Mouse (Mus musculus): ENCODE data around the gene Gpank1. TPM values are rescaled to one million over a fixed set of nuclear protein-coding genes. Genes with fewer than 3 reads are reported as not detected.
"Not testable (repeated sequence)": the region's sequence is repeated elsewhere in the genome, so short reads cannot be mapped to it uniquely, and the experiment has no call there.

The Gpank1 gene
- polyA plus RNA-seq, 1 experiment from 2014 or later, result 22.4 TPM

DNA sequence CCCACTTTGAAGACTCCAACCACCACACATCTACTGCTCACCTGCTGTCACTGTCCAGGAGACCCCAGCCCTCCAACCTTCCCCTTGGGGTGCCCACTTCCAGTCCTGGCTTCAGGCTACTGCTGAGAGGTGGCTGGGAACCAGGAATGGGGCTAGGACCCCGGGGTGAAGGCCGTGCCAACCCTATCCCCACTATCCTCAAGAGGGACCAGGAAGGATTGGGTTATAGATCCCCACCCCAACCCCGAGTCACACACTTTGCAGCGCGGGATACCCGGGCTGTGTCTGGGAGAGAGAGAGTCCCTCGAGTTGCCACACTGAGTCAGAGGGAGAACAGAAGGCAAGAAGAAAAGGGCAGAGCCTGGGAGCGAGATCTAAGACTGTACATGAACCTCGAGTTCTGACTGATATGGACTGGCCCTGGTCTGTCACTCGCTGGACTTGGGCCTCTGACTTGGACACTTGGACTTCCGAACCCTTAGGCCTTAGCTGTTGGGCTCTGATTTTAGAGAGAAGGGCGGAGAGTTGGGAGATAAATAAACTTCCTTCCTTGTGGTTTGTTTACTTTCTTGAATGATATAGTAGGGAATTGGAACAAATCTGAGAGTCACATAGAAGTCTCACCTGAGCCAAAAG, 3.1 kb downstream of the Gpank1 start:
- H3K4me1 ChIP-seq, result peaks cover 66% of the 10 kb centered on the region
- ATAC-seq (ENCODE audit: low FRiP score); H3K27ac ChIP-seq (replicated peaks); H3K4me2 ChIP-seq; H3K4me3 ChIP-seq (replicated peaks); H3K9ac ChIP-seq (replicated peaks); H3K27me3 ChIP-seq (replicated peaks); H3K9me3 ChIP-seq (replicated peaks): not testable (repeated sequence)
- 93% methylated on average over 12 of the region's 12 CpGs for WGBS
- H3K36me3 ChIP-seq, result peaks cover 17% of the 10 kb centered on the region

GRCm38 (mm10) chr17:35125081-35125480, 3.8 kb downstream of the Gpank1 start:
- H3K4me2 ChIP-seq, result peak overlapping the region; percentile 78; the same call in 1 of the 2 replicates
- H3K36me3 ChIP-seq, result peaks cover 12% of the 10 kb centered on the region
- no peak for ATAC-seq (ENCODE audit: low FRiP score)
- WGBS, result 100% methylated on average over 1 of the region's 1 CpGs
- H3K27ac ChIP-seq (replicated peaks), result no peak overlapping the region
- peak overlapping the region; percentile 85; the same call in 1 of the 2 replicates for H3K9ac ChIP-seq (replicated peaks)
- H3K27me3 ChIP-seq (replicated peaks), result no peaks in the 10 kb centered on the region
- H3K4me1 ChIP-seq, result peaks cover 59% of the 10 kb centered on the region
- H3K4me3 ChIP-seq (replicated peaks), result no peak overlapping the region
- H3K9me3 ChIP-seq (replicated peaks), result no peaks in the 10 kb centered on the region

- no peak for ATAC-seq (ENCODE audit: low FRiP score)
- peaks cover 14% of the 10 kb centered on the region for H3K36me3 ChIP-seq
- peak overlapping the region; percentile 84 for H3K27ac ChIP-seq (replicated peaks)
- H3K9ac ChIP-seq (replicated peaks), result peak overlapping the region; percentile 85
- H3K9me3 ChIP-seq (replicated peaks), result no peaks in the 10 kb centered on the region
- WGBS, result 36% methylated on average over 6 of the region's 6 CpGs
- peak overlapping the region; percentile 78 for H3K4me2 ChIP-seq
- H3K4me3 ChIP-seq (replicated peaks), result peak overlapping the region; percentile 68
- no peaks in the 10 kb centered on the region for H3K27me3 ChIP-seq (replicated peaks)
- H3K4me1 ChIP-seq, result peaks cover 54% of the 10 kb centered on the region
These were observed 4.3 kb downstream of the Gpank1 start for GRCm38 (mm10) chr17:35125578-35125977.

GRCm38 (mm10) chr17:35126206-35126611, 5.0 kb downstream of the Gpank1 start, which contains the start of gene D17H6S53E:
Gene D17H6S53E, plus strand, starts transcription at chr17:35126373.
- H3K4me1 ChIP-seq, result peaks cover 53% of the 10 kb centered on the region
- peak; percentile 37; the same call in 1 of the 2 replicates for ATAC-seq (ENCODE audit: low FRiP score)
- under 1% methylated on average over 36 of the region's 36 CpGs for WGBS
- no peaks in the 10 kb centered on the region for H3K27me3 ChIP-seq (replicated peaks)
- H3K4me3 ChIP-seq (replicated peaks), result peak within 1 kb of the TSS; percentile 68
- H3K9me3 ChIP-seq (replicated peaks), result no peaks in the 10 kb centered on the region
- H3K36me3 ChIP-seq, result peaks cover 14% of the 10 kb centered on the region
- peak within 1 kb of the TSS; percentile 78 for H3K4me2 ChIP-seq
- H3K9ac ChIP-seq (replicated peaks), result peak within 1 kb of the TSS; percentile 85
- H3K27ac ChIP-seq (replicated peaks), result peak within 1 kb of the TSS; percentile 84

DNA sequence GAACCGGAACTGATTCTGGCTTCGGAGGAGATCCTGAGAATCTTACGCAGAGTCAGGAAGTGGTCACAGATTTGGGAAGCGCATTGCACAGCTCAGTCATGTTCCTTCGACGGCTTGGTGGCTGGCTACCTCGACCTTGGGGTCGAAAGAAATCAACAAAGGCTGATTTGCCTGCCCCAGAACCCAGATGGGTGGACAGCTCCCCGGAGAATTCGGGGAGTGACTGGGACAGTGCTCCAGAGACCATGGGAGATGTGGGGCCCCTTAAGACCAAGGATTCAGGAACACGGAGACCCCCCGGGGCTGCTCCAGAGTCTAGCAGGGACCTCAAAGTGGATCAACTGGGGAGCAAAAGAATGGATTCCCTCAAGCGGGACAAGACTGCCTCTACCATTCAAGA, 5.8 kb downstream of the Gpank1 start:
- no peak for ATAC-seq (ENCODE audit: low FRiP score)
- Histone ChIP-seq H3K4me1 (peaks cover 53% of the 10 kb centered on the region), H3K9ac (replicated peaks) (no peak overlapping the region; the same call in none of the 2 replicates), H3K4me3 (replicated peaks) (peak overlapping the region; percentile 68), H3K9me3 (replicated peaks) (no peaks in the 10 kb centered on the region), H3K27ac (replicated peaks) (no peak overlapping the region), H3K27me3 (replicated peaks) (no peaks in the 10 kb centered on the region), H3K36me3 (peaks cover 14% of the 10 kb centered on the region), H3K4me2 (peak overlapping the region; percentile 78)
- WGBS, result 76% methylated on average over 13 of the region's 13 CpGs

- 76% methylated on average over 11 of the region's 11 CpGs for WGBS
- Histone ChIP-seq H3K4me3 (replicated peaks) (no peak overlapping the region), H3K9me3 (replicated peaks) (no peaks in the 10 kb centered on the region), H3K4me1 (peaks cover 44% of the 10 kb centered on the region), H3K27me3 (replicated peaks) (no peaks in the 10 kb centered on the region), H3K4me2 (no peak overlapping the region), H3K36me3 (peaks cover 8% of the 10 kb centered on the region), H3K27ac (replicated peaks) (no peak overlapping the region), H3K9ac (replicated peaks) (no peak overlapping the region)
- ATAC-seq (ENCODE audit: low FRiP score), result no peak
These were observed 7.7 kb downstream of the Gpank1 start for GRCm38 (mm10) chr17:35128996-35129395.

DNA sequence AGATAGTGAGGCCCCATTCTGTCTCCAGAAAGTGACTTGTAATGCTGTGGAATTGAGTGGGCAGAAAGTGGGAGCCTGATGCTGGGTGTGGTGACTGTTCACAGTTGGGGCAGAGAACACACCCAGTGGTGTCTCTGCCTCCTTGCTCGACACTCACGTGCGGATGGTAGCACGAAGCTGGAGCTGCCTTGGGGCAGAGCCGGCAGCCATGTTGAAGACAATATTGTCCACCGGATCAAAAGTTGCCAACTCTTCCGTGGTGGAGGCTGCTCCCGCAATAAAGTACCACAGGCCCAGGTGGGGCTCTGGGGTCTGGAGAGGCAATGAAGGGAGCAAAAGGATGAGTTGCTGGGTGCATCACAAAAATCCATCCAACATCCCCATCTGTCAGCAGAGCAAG, 9.8 kb downstream of the Gpank1 start:
- H3K36me3 ChIP-seq, result peaks cover 2% of the 10 kb centered on the region; the same call in 1 of the 2 replicates
- H3K27me3 ChIP-seq (replicated peaks), result no peaks in the 10 kb centered on the region
- H3K4me3 ChIP-seq (replicated peaks), result no peak overlapping the region
- ATAC-seq (ENCODE audit: low FRiP score), result no peak
- H3K9ac ChIP-seq (replicated peaks), result no peak overlapping the region
- peaks cover 36% of the 10 kb centered on the region for H3K4me1 ChIP-seq
- H3K9me3 ChIP-seq (replicated peaks), result no peaks in the 10 kb centered on the region
- H3K27ac ChIP-seq (replicated peaks), result no peak overlapping the region
- WGBS, result 90% methylated on average over 8 of the region's 8 CpGs
- H3K4me2 ChIP-seq, result no peak overlapping the region

- 85% methylated on average over 15 of the region's 15 CpGs for WGBS
- Histone ChIP-seq H3K27me3 (replicated peaks) (no peaks in the 10 kb centered on the region), H3K27ac (replicated peaks) (no peak within 1 kb of the TSS), H3K9ac (replicated peaks) (no peak within 1 kb of the TSS), H3K9me3 (replicated peaks) (no peaks in the 10 kb centered on the region), H3K4me2 (no peak within 1 kb of the TSS), H3K4me3 (replicated peaks) (no peak within 1 kb of the TSS), H3K4me1 (peaks cover 36% of the 10 kb centered on the region), H3K36me3 (peaks cover 2% of the 10 kb centered on the region; the same call in 1 of the 2 replicates)
- ATAC-seq (ENCODE audit: low FRiP score), result no peak
These were observed 10.4 kb downstream of the Gpank1 start, which contains the start of gene Apom for GRCm38 (mm10) chr17:35131500-35132173. Gene Apom, minus strand, starts transcription at chr17:35132050.

DNA sequence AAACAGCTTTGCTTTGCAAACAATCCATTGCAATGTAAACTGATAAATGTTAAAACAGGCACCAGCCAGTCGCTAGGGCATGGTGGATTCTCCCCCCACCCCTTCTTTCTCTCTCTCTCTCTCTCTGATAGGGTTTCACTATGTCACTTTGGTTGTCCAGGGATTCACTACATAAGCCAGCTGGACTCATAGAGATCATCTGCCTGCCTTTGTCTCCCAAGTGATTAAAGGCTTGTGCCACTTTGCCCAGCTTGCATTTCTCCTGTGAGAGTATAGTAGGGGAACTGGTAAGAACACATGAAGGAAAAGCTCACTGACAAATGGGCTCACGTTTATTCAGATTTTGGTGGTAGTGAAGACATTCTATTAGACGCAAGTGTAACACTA, 10.9 kb downstream of the Gpank1 start:
- H3K27me3 ChIP-seq (replicated peaks), result no peaks in the 10 kb centered on the region
- no peak overlapping the region for H3K9ac ChIP-seq (replicated peaks)
- H3K9me3 ChIP-seq (replicated peaks), result no peaks in the 10 kb centered on the region
- peaks cover 36% of the 10 kb centered on the region for H3K4me1 ChIP-seq
- H3K36me3 ChIP-seq, result peaks cover 2% of the 10 kb centered on the region; the same call in 1 of the 2 replicates
- no peak overlapping the region for H3K4me2 ChIP-seq
- WGBS, result 85% methylated on average over 3 of the region's 3 CpGs
- ATAC-seq (ENCODE audit: low FRiP score), result no peak
- no peak overlapping the region for H3K4me3 ChIP-seq (replicated peaks)
- H3K27ac ChIP-seq (replicated peaks), result no peak overlapping the region

DNA sequence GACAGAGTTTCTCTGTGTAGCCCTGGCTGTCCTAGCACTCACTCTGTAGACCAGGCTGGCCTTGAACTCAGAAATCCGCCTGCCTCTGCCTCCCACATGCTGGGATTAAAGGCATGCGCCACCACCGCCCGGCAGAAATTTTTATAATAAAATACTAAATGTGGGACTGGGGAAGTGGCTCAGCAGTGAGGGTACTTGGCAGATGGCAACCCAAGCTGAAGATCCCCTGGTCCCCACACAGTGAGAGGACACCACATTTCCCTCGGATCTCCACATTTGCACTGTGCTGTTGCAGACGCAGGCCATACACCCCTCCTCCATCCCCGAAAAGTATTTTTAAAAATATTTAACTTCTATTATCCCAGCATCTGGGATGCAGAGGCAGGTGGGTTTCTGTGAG, 12.3 kb downstream of the Gpank1 start:
- Histone ChIP-seq H3K9ac (replicated peaks) (no peak overlapping the region), H3K4me3 (replicated peaks) (no peak overlapping the region), H3K36me3 (peaks cover 6% of the 10 kb centered on the region), H3K9me3 (replicated peaks) (no peaks in the 10 kb centered on the region), H3K4me2 (no peak overlapping the region), H3K27ac (replicated peaks) (no peak overlapping the region), H3K4me1 (peaks cover 39% of the 10 kb centered on the region), H3K27me3 (replicated peaks) (no peaks in the 10 kb centered on the region)
- 95% methylated on average over 7 of the region's 7 CpGs for WGBS
- ATAC-seq (ENCODE audit: low FRiP score), result no peak

DNA sequence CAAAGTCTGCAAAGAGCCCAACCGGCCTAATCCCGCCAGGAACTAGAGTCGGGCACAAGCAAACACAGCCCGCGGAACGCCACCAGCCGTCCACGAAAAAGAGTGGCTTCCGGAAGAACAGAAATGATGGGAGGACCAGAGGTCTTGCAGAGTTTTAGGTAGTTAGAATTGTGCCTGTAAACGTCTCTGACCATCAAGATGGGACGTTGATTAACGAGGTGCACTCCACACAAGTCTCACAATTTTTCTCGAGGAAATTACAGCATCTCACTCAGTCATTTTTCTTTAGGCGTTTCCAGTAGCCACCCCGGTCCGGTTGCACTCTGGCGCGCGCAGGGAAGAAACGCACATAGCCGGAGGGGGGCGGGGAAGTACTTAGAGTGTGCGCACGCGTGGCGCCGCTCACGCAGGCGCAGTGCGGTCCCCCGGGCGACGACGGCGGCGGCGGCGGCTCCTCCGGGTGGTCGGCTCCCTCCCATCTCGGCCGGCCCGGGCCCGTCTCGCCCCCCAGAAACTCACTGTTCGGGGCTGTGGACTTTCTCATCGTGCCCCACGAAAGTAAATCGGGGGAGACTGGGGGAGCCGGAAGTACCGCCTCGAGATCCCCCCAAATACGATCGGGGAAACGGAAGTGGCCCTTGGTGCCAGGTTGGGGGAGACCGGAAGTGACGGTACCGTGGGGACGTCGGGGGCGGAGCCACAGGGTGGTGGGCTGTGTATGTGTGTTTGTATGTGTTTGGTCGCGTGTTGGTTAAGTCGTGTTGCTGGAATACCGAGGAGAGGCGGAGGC, 13.7 kb downstream of the Gpank1 start, which contains the start of gene Bag6:
Gene Bag6 (plus strand): TSS at position 378 of the 790 bp plus-strand sequence.
- Histone ChIP-seq H3K4me2 (peak within 1 kb of the TSS; percentile 89), H3K36me3 (peaks cover 21% of the 10 kb centered on the region), H3K4me3 (replicated peaks) (peak within 1 kb of the TSS; percentile 73), H3K27me3 (replicated peaks) (no peaks in the 10 kb centered on the region), H3K9ac (replicated peaks) (peak within 1 kb of the TSS; percentile 78), H3K4me1 (peaks cover 35% of the 10 kb centered on the region), H3K27ac (replicated peaks) (peak within 1 kb of the TSS; percentile 98), H3K9me3 (replicated peaks) (no peaks in the 10 kb centered on the region)
- ATAC-seq (ENCODE audit: low FRiP score), result peak; percentile 95
- WGBS, result under 1% methylated on average over 66 of the region's 66 CpGs

All from neural tube, embryonic 15.5 days (tissue).